Mouse (Mus musculus): ENCODE results near the gene Dnajc12. TPM values are rescaled to one million over a fixed set of nuclear protein-coding genes. Genes with fewer than 3 reads are reported as not detected.
A peak's percentile ranks its signal among the peaks of the same experiment; 100 is the strongest.
"Not testable (repeated sequence)": the region's sequence is repeated elsewhere in the genome, so short reads cannot be mapped to it uniquely, and the experiment has no call there.

The Dnajc12 gene
- polyA plus RNA-seq (2015; fragmentation: Nextera tagmentation; extraction: Ambion mirVana) = 11.4 and 12.8 TPM in 2 replicates

GRCm38 (mm10) chr10:63382372-63383279 lies at the start of gene Dnajc12:
Gene Dnajc12 (plus strand): TSS chr10:63382443.
- Histone ChIP-seq H3K9ac (peak within 1 kb of the TSS; percentile 52), H3K4me1 (peaks cover 8% of the 10 kb centered on the region), H3K4me3 (replicated peaks) (peak within 1 kb of the TSS; percentile 62), H3K27me3 (no peaks in the 10 kb centered on the region), H3K36me3 (no peaks in the 10 kb centered on the region), H3K9me3 (replicated peaks) (no peaks in the 10 kb centered on the region), H3K4me2 (replicated peaks) (peak within 1 kb of the TSS; percentile 90), H3K27ac (replicated peaks) (peak within 1 kb of the TSS; percentile 76)
- ATAC-seq (ENCODE audit: insufficient number of reproducible peaks, low FRiP score, low TSS enrichment, low read depth) = peak; percentile 92
- WGBS = 1% methylated on average over 28 of the region's 28 CpGs

- no peak for ATAC-seq (ENCODE audit: insufficient number of reproducible peaks, low FRiP score, low TSS enrichment, low read depth)
- peaks cover 13% of the 10 kb centered on the region for H3K4me1 ChIP-seq
- no peaks in the 10 kb centered on the region for H3K9me3 ChIP-seq (replicated peaks)
- H3K27ac ChIP-seq (replicated peaks) = no peak overlapping the region
- H3K4me3 ChIP-seq (replicated peaks) = peak overlapping the region; percentile 84
- H3K36me3 ChIP-seq = peaks cover 17% of the 10 kb centered on the region
- H3K9ac ChIP-seq = no peak overlapping the region
- H3K27me3 ChIP-seq = no peaks in the 10 kb centered on the region
- 58% methylated on average over 13 of the region's 13 CpGs for WGBS
- peak overlapping the region; percentile 68 for H3K4me2 ChIP-seq (replicated peaks)
Measured at GRCm38 (mm10) chr10:63336901-63337300, 45.3 kb upstream of the Dnajc12 start.

DNA sequence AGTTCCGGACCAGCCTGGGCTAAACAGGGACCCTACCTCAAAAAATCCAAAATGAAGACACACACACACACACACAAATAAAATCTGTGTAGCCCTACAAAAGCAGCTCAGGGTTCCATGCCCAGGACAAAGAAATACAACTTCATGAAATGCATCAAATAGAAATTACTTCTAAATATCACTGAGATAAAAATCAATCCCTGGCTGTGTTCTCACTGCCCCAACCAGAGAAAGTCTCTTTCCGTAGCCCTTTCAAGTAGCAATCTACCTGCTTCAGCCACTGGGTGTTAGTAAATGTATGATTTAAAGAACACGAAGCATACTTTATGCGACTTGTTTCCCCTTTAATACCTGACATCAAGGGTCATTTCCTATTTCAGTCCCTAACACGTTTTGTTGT lies 44.9 kb upstream of the Dnajc12 start:
- no peak for ATAC-seq (ENCODE audit: insufficient number of reproducible peaks, low FRiP score, low TSS enrichment, low read depth)
- WGBS = 24% methylated on average over 5 of the region's 5 CpGs
- Histone ChIP-seq H3K4me2 (replicated peaks) (peak overlapping the region; percentile 68), H3K36me3 (peaks cover 17% of the 10 kb centered on the region), H3K27me3 (no peaks in the 10 kb centered on the region), H3K27ac (replicated peaks) (no peak overlapping the region), H3K9me3 (replicated peaks) (no peaks in the 10 kb centered on the region), H3K4me1 (peaks cover 13% of the 10 kb centered on the region), H3K4me3 (replicated peaks) (peak overlapping the region; percentile 84), H3K9ac (no peak overlapping the region)

DNA sequence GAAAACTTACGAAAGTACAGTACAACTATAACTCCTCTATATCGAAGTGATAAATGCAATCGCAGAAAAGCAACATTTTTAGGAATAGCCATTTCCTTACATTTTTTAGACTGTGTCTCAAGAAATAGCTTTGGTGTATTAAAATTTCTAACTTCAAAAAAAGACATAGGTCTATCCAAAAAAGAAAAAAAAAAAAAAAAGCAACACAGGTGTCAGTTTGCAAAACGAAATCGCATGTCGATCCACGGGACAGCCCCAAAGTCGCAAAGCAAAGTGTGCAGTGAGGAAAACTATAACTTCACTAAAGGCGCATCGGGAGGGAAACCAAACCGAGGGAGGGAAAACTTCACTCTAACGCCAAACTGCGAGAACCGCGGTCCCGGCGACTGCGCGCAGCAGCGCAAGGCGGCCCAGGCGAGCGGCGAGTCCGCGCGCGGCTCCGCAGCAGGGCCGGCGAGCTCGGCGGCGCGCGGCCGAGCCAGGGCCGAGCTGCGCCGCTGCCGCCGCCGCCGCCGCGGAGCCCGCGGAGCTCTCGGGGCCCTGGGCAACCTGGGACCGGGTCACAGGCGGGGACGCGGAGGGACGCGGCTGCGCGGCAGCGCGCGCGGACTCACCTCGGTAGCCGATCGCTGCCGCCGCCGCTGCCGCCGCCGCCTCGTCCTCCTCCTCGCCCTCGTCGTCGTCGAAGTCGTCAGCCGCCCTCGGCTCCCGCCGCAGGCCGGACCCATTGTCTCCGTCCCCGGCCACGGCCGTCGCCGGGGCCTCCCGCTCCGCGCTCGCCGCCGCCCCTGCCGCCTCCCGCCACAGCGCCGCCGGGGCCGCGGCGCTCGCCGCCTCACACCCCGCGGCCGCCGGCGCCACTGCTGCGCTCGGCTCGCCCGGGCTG lies 44.0 kb upstream of the Dnajc12 start:
- peak overlapping the region; percentile 87 for H3K9ac ChIP-seq
- peaks cover 12% of the 10 kb centered on the region for H3K36me3 ChIP-seq
- peak overlapping the region; percentile 92 for H3K27ac ChIP-seq (replicated peaks)
- no peaks in the 10 kb centered on the region for H3K27me3 ChIP-seq
- peak; percentile 79 for ATAC-seq (ENCODE audit: insufficient number of reproducible peaks, low FRiP score, low TSS enrichment, low read depth)
- H3K4me2 ChIP-seq (replicated peaks) = peak overlapping the region; percentile 68
- peak overlapping the region; percentile 84 for H3K4me3 ChIP-seq (replicated peaks)
- WGBS = under 1% methylated on average over 94 of the region's 113 CpGs
- peaks cover 13% of the 10 kb centered on the region for H3K4me1 ChIP-seq
- no peaks in the 10 kb centered on the region for H3K9me3 ChIP-seq (replicated peaks)

DNA sequence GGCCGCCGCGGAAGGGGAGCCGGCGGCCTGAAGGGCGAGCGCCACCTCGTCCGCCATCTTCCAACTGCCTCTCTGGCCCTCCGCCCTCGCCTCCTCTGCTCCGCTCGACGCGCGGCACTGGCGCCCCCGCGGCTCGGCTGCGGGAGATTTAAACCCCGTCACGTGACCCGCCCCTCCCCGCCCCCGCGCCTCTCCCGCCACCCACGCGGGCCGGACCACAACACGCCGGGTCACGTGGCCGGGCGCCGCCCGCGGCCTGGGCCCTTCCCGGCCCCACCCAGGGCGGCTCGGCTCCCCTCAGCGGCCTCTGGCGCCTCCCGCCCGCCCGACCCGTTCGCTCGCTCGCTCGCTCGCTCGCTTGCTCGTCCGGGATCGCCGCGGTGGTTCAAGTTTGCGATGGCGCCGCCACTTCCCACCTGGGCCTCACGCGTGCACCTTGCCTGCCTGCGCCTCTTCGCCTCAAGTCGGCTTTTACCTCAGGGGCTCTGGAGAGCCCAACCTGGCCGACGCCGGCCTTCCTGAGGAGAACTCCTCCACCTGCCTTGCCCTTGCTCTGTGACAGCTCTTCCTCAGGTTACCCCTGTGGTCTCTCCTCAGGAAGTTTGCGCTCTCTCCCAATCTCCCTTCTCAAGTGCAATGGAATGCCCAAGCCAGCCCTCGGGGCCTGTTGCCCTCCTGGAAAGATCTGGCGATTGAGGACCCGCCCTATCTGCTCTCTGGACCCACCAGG lies 43.2 kb upstream of the Dnajc12 start:
- ATAC-seq (ENCODE audit: insufficient number of reproducible peaks, low FRiP score, low TSS enrichment, low read depth) = peak; percentile 95

GRCm38 (mm10) chr10:63341351-63341750 lies 40.9 kb upstream of the Dnajc12 start:
- no peak overlapping the region for H3K4me2 ChIP-seq (replicated peaks)
- no peak overlapping the region for H3K4me3 ChIP-seq (replicated peaks)
- ATAC-seq (ENCODE audit: insufficient number of reproducible peaks, low FRiP score, low TSS enrichment, low read depth) = no peak
- peaks cover 13% of the 10 kb centered on the region for H3K4me1 ChIP-seq
- no peaks in the 10 kb centered on the region for H3K27me3 ChIP-seq
- no peak overlapping the region for H3K9ac ChIP-seq
- no peaks in the 10 kb centered on the region for H3K36me3 ChIP-seq
- 72% methylated on average over 2 of the region's 2 CpGs for WGBS
- no peaks in the 10 kb centered on the region for H3K9me3 ChIP-seq (replicated peaks)
- no peak overlapping the region for H3K27ac ChIP-seq (replicated peaks)

More for the DNA sequence above, 43.2 kb upstream of the Dnajc12 start:
- peak overlapping the region; percentile 92 for H3K27ac ChIP-seq (replicated peaks)
- WGBS = under 1% methylated on average over 57 of the region's 74 CpGs
- peaks cover 13% of the 10 kb centered on the region for H3K4me1 ChIP-seq
- peaks cover 4% of the 10 kb centered on the region for H3K36me3 ChIP-seq
- H3K4me3 ChIP-seq (replicated peaks) = peak overlapping the region; percentile 84
- H3K27me3 ChIP-seq = no peaks in the 10 kb centered on the region
- peak overlapping the region; percentile 87 for H3K9ac ChIP-seq
- no peaks in the 10 kb centered on the region for H3K9me3 ChIP-seq (replicated peaks)
- H3K4me2 ChIP-seq (replicated peaks) = peak overlapping the region; percentile 68

- Histone ChIP-seq H3K4me3 (replicated peaks) (no peak overlapping the region), H3K9ac (no peak overlapping the region), H3K4me2 (replicated peaks) (no peak overlapping the region), H3K36me3 (no peaks in the 10 kb centered on the region), H3K9me3 (replicated peaks) (no peaks in the 10 kb centered on the region), H3K4me1 (no peaks in the 10 kb centered on the region), H3K27me3 (no peaks in the 10 kb centered on the region), H3K27ac (replicated peaks) (no peak overlapping the region)
- no peak for ATAC-seq (ENCODE audit: insufficient number of reproducible peaks, low FRiP score, low TSS enrichment, low read depth)
- WGBS = 83% methylated on average over 3 of the region's 3 CpGs
Measured at GRCm38 (mm10) chr10:63344751-63345150, 37.5 kb upstream of the Dnajc12 start.

DNA sequence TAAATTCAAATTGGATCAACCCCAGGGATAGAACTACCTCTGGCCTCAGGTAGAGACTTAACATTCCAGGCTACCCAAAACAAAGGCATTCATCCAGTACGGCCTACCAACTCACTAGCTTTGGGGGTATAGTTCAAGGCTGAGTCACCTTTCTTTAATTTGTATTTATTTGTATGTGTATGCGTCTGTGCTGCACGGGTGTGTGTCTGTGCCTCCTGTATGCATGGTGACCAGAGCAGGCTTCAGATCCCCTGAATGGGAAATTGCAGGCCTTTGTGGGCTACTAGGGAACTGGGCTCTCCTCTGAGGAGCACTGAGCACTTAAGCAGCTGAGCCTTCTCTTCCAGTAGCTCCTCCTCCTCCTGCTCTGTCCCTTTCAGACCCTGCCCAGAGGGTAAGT lies 34.0 kb upstream of the Dnajc12 start:
- WGBS = 42% methylated on average over 3 of the region's 3 CpGs
- Histone ChIP-seq H3K27me3 (no peaks in the 10 kb centered on the region), H3K27ac (replicated peaks) (no peak overlapping the region), H3K4me2 (replicated peaks) (no peak overlapping the region), H3K36me3 (no peaks in the 10 kb centered on the region), H3K9ac (no peak overlapping the region), H3K4me3 (replicated peaks) (no peak overlapping the region), H3K4me1 (no peaks in the 10 kb centered on the region), H3K9me3 (replicated peaks) (no peaks in the 10 kb centered on the region)
- no peak for ATAC-seq (ENCODE audit: insufficient number of reproducible peaks, low FRiP score, low TSS enrichment, low read depth)

- 83% methylated on average over 7 of the region's 7 CpGs for WGBS
- no peak for ATAC-seq (ENCODE audit: insufficient number of reproducible peaks, low FRiP score, low TSS enrichment, low read depth)
Measured at GRCm38 (mm10) chr10:63350666-63351065, 31.6 kb upstream of the Dnajc12 start.

GRCm38 (mm10) chr10:63351099-63351498 lies 31.1 kb upstream of the Dnajc12 start:
- not testable (repeated sequence) for H3K9ac ChIP-seq; H3K9me3 ChIP-seq (replicated peaks); H3K36me3 ChIP-seq; H3K27me3 ChIP-seq; H3K4me3 ChIP-seq (replicated peaks); H3K4me1 ChIP-seq; H3K27ac ChIP-seq (replicated peaks); H3K4me2 ChIP-seq (replicated peaks); ATAC-seq (ENCODE audit: insufficient number of reproducible peaks, low FRiP score, low TSS enrichment, low read depth)
- 79% methylated on average over 7 of the region's 7 CpGs for WGBS

More at GRCm38 (mm10) chr10:63350666-63351065, 31.6 kb upstream of the Dnajc12 start:
- H3K9me3 ChIP-seq (replicated peaks) = no peaks in the 10 kb centered on the region
- no peak overlapping the region for H3K9ac ChIP-seq
- H3K4me2 ChIP-seq (replicated peaks) = no peak overlapping the region
- no peaks in the 10 kb centered on the region for H3K36me3 ChIP-seq
- H3K27ac ChIP-seq (replicated peaks) = no peak overlapping the region
- H3K27me3 ChIP-seq = no peaks in the 10 kb centered on the region
- H3K4me1 ChIP-seq = no peaks in the 10 kb centered on the region
- H3K4me3 ChIP-seq (replicated peaks) = no peak overlapping the region
